ENCODE assay signal across 8 mouse cellular contexts in genomic region chr6:115675166-115675507, GRCm38 (mm10). TPM values are rescaled to one million over a fixed set of nuclear protein-coding genes. Genes with fewer than 3 reads are reported as not detected.
A peak's percentile ranks its signal among the peaks of the same experiment; 100 is the strongest.
DNase-seq lines count a peak whose midpoint lies in the region; ATAC-seq and TF ChIP-seq lines count a peak whose summit lies in the region.

No protein-coding gene starts in this region.

- peak overlapping the region; percentile 73 for H3K4me2 ChIP-seq in intestine, embryonic 15.5 days (replicated peaks)
- H3K4me2 ChIP-seq in lung, postnatal 0 days (replicated peaks; ENCODE audit: low read depth, low read length), result peak overlapping the region; percentile 79

- peak overlapping the region; percentile 99 for H3K27ac ChIP-seq in intestine, embryonic 15.5 days
- peak overlapping the region; percentile 99 for H3K27ac ChIP-seq in lung, postnatal 0 days (ENCODE audit: low read length)

- peak overlapping the region; percentile 92 for H3K9ac ChIP-seq in intestine, embryonic 15.5 days
- peak overlapping the region; percentile 99 for H3K9ac ChIP-seq in lung, postnatal 0 days (replicated peaks; ENCODE audit: low read depth)

- no peak for TF ChIP-seq EP300 in lung, postnatal 0 days (IDR thresholded peaks at IDR 0.05)

- peaks cover 58% of the 10 kb centered on the region for H3K4me1 ChIP-seq in erythroblast, embryonic 14.5 days (ENCODE audit: control insufficient read depth)
- H3K4me1 ChIP-seq in intestine, embryonic 15.5 days (replicated peaks), result peaks cover 12% of the 10 kb centered on the region; the same call in 1 of the 2 replicates
- H3K4me1 ChIP-seq in lung, postnatal 0 days (ENCODE audit: insufficient read depth, low read depth, low read length), result peaks cover 8% of the 10 kb centered on the region; the same call in 1 of the 2 replicates

- H3K9me3 ChIP-seq in erythroblast, embryonic 14.5 days (ENCODE audit: control insufficient read depth, low read length), result no peaks in the 10 kb centered on the region
- no peaks in the 10 kb centered on the region for H3K9me3 ChIP-seq in intestine, embryonic 15.5 days
- H3K9me3 ChIP-seq in lung, postnatal 0 days (ENCODE audit: low read length), result no peaks in the 10 kb centered on the region

- no peaks in the 10 kb centered on the region for H3K27me3 ChIP-seq in erythroblast, embryonic 14.5 days (ENCODE audit: control insufficient read depth)
- H3K27me3 ChIP-seq in intestine, embryonic 15.5 days (replicated peaks), result no peaks in the 10 kb centered on the region
- no peaks in the 10 kb centered on the region for H3K27me3 ChIP-seq in lung, postnatal 0 days (replicated peaks; ENCODE audit: insufficient read depth, low read length)

- peaks cover 6% of the 10 kb centered on the region for H3K36me3 ChIP-seq in erythroblast, embryonic 14.5 days (ENCODE audit: control insufficient read depth)
- H3K36me3 ChIP-seq in intestine, embryonic 15.5 days, result no peaks in the 10 kb centered on the region
- no peaks in the 10 kb centered on the region for H3K36me3 ChIP-seq in lung, postnatal 0 days (ENCODE audit: insufficient read depth, low read length)

- DNase-seq in adrenal gland, postnatal 14 days, result peak; percentile 30
- DNase-seq in adrenal gland, postnatal 25 days, result no peak
- DNase-seq in 3134 (ENCODE audit: extremely low read depth, insufficient read length, low spot score), result peak; percentile 32
- DNase-seq in lung, postnatal 0 days (ENCODE audit: low spot score), result peak; percentile 31
- peak; percentile 56 for DNase-seq in thymus, postnatal 14 days
- DNase-seq in retina, embryonic 14.5 days (ENCODE audit: low spot score), result no peak

- H3K4me3 ChIP-seq in erythroblast, embryonic 14.5 days (replicated peaks), result peak overlapping the region; percentile 90
- H3K4me3 ChIP-seq in intestine, embryonic 15.5 days (replicated peaks), result peak overlapping the region; percentile 79
- peak overlapping the region; percentile 99 for H3K4me3 ChIP-seq in lung, postnatal 0 days (ENCODE audit: low read depth, low read length)

- TF ChIP-seq CTCF in lung, postnatal 0 days (IDR thresholded peaks at IDR 0.05), result no peak

- WGBS in intestine, embryonic 15.5 days, result under 1% methylated on average over 13 of the region's 13 CpGs
- whole genome bisulfite sequencing in lung, postnatal 0 days, result under 1% methylated on average over 13 of the region's 13 CpGs

- no peak for ATAC-seq in intestine, embryonic 15.5 days
- ATAC-seq in lung, postnatal 0 days, result no peak

RNA-seq across cellular contexts. Expression of gene Raf1, which starts 1.3 kb away (rescaled TPM):
- total RNA-seq in adrenal gland, postnatal 14 days (2021), result 97.4 and 101 TPM in 2 replicates
- total RNA-seq in adrenal gland, postnatal 25 days (2021), result 115 and 155 TPM in 2 replicates
- 1.6 and 2.6 TPM in 2 replicates for polyA plus RNA-seq in erythroblast, embryonic 14.5 days (2012)
- polyA plus RNA-seq in intestine, embryonic 15.5 days (2015; fragmentation: Nextera tagmentation; extraction: Ambion mirVana), result 76.2 and 79.5 TPM in 2 replicates
- 58.9 and 60.6 TPM in 2 replicates for polyA plus RNA-seq in lung, postnatal 0 days (2015; fragmentation: Nextera tagmentation; extraction: Ambion mirVana)

Comparison
In these comparisons a context has a peak if more than half of its experiments do, and no peak if none do; other contexts are left out.
1. DNase-seq: peak in adrenal gland, postnatal 14 days (single experiment), 3134 (single experiment), lung, postnatal 0 days (single experiment) and thymus, postnatal 14 days (single experiment); none in adrenal gland, postnatal 25 days (single experiment) and retina, embryonic 14.5 days (single experiment).
2. RNA of gene Raf1, which starts 1.3 kb away (polyA plus RNA-seq): 76.2 to 79.5 TPM in intestine, embryonic 15.5 days and 58.9 to 60.6 TPM in lung, postnatal 0 days; 1.6 to 2.6 TPM in erythroblast, embryonic 14.5 days; every median in the first group is over 10 times any median in the second.
3. Peak in every context shown above with its lines, with median percentiles within 50 percentile points of each other: H3K4me3 ChIP-seq.